Mouse (Mus musculus): ENCODE measurements at regions not wholly inside any gene's neighbourhood (a gene's known extent, or its start where the extent isn't known, plus 50 kb on each side); places are given as distances from the start of the nearest gene placed in this dataset.

DNA sequence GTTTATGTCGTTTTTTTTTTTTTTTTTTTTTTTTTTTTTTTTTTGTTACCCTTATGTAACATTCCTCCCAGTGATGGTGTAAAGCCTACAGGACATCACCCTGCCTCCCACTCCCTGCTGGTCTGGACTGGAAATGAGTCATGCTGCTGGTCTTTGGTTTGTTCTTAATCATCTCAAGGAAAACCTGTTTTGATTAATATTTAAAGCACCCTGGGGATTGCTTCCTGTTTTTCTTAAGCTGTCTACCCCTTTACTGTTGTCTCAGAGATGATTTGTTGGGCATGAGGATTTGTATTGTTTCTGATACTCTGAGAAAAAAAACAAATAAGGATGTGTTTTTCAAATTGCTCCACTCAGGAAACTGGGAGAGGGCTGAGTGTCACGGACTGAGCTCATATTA, 139.4 kb upstream of the Adgrl4 start:
- Histone ChIP-seq H3K9me3 (ENCODE audit: control insufficient read depth, low read length) (no peaks in the 10 kb centered on the region), H3K4me2 (ENCODE audit: low read length) (no peak overlapping the region), H3K27me3 (replicated peaks; ENCODE audit: control insufficient read depth, insufficient read depth, low read length) (no peaks in the 10 kb centered on the region), H3K4me3 (ENCODE audit: low read length) (no peak overlapping the region), H3K9ac (ENCODE audit: low read depth, low read length) (no peak overlapping the region), H3K36me3 (ENCODE audit: control insufficient read depth, insufficient read depth, low read length) (no peaks in the 10 kb centered on the region), H3K27ac (ENCODE audit: low read depth, low read length) (no peak overlapping the region), H3K4me1 (ENCODE audit: control insufficient read depth, insufficient read depth, low read depth, low read length) (peaks cover 2% of the 10 kb centered on the region; the same call in 1 of the 2 replicates)
- whole genome bisulfite sequencing: 59% methylated on average over 2 of the region's 2 CpGs
- no peak for ATAC-seq

DNA sequence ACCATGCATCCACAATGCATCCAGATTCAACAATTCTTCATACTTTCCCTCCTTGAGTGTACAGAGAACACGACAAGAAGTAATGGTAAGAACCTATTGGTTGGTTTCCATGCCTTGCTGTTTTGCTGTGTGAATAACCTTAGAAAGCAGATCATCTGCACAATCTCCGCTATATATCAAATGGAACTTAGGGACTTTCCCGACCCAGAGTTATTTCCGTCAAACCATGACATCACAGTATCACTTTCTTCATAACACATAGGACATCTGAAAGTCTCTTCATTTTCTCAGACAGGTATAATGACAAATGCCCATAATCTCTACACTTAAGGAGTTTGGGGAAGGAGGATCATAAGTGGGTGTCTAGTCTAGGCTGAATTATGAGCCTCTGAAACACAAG, 132.3 kb upstream of the Adgrl4 start:
- WGBS: 95% methylated on average over 4 of the region's 4 CpGs

DNA sequence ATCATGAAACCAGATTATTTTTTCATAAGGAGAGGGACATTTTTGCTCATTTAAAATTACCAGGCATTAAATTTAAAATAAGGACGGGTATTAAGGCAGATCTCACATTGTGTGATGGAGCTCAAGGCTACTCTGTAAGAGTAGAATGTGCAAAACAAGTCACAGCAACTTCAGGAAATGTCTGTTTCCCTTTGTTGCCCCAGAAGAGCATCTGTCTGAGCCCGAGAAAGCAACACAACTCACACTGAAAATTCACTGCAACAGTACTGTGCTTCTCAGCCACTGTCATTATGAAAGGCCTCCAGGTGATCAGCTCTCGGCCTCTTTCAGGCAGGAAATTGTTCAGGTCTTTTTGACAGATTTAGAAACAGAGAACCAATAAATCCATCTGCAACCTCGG, 129.7 kb upstream of the Adgrl4 start:
- no peak overlapping the region for H3K9ac ChIP-seq (ENCODE audit: low read depth, low read length)
- no peak overlapping the region for H3K4me3 ChIP-seq (ENCODE audit: low read length)
- WGBS: 60% methylated on average over 4 of the region's 4 CpGs
- H3K27ac ChIP-seq (ENCODE audit: low read depth, low read length): no peak overlapping the region
- H3K9me3 ChIP-seq (ENCODE audit: control insufficient read depth, low read length): no peaks in the 10 kb centered on the region
- H3K4me2 ChIP-seq (ENCODE audit: low read length): no peak overlapping the region
- H3K27me3 ChIP-seq (replicated peaks; ENCODE audit: control insufficient read depth, insufficient read depth, low read length): no peaks in the 10 kb centered on the region
- no peak for ATAC-seq
- no peaks in the 10 kb centered on the region for H3K4me1 ChIP-seq (ENCODE audit: control insufficient read depth, insufficient read depth, low read depth, low read length)
- H3K36me3 ChIP-seq (ENCODE audit: control insufficient read depth, insufficient read depth, low read length): no peaks in the 10 kb centered on the region

More for the DNA sequence above, 132.3 kb upstream of the Adgrl4 start:
- Histone ChIP-seq H3K27ac (ENCODE audit: low read depth, low read length) (no peak overlapping the region), H3K4me1 (ENCODE audit: control insufficient read depth, insufficient read depth, low read depth, low read length) (no peaks in the 10 kb centered on the region), H3K4me2 (ENCODE audit: low read length) (no peak overlapping the region), H3K4me3 (ENCODE audit: low read length) (no peak overlapping the region), H3K9me3 (ENCODE audit: control insufficient read depth, low read length) (no peaks in the 10 kb centered on the region), H3K27me3 (replicated peaks; ENCODE audit: control insufficient read depth, insufficient read depth, low read length) (no peaks in the 10 kb centered on the region), H3K9ac (ENCODE audit: low read depth, low read length) (no peak overlapping the region), H3K36me3 (ENCODE audit: control insufficient read depth, insufficient read depth, low read length) (no peaks in the 10 kb centered on the region)
- no peak for ATAC-seq

DNA sequence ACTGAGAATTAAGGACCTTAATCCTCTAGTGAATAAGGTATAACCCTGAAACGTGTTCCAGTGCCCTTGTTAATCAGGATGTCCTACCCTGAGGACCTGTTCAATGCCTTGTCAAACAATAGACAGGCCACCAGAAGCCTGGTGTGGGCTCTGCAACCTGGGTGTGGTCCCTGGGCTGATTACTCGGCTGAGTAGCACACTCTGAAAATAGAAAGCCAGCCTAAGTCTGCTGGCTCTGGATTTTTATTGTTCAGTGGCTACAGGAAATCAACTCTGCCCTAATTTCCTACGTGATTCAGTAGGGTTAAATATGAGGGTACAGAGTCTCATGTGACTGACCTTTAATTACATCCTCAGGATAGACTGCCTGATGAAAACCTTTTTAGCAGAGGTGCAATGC, 113.9 kb upstream of the Adgrl4 start:
- Histone ChIP-seq H3K4me1 (ENCODE audit: control insufficient read depth, insufficient read depth, low read depth, low read length) (no peaks in the 10 kb centered on the region), H3K4me2 (ENCODE audit: low read length) (no peak overlapping the region), H3K9ac (ENCODE audit: low read depth, low read length) (no peak overlapping the region), H3K4me3 (ENCODE audit: low read length) (no peak overlapping the region), H3K36me3 (ENCODE audit: control insufficient read depth, insufficient read depth, low read length) (no peaks in the 10 kb centered on the region), H3K9me3 (ENCODE audit: control insufficient read depth, low read length) (no peaks in the 10 kb centered on the region), H3K27ac (ENCODE audit: low read depth, low read length) (no peak overlapping the region), H3K27me3 (replicated peaks; ENCODE audit: control insufficient read depth, insufficient read depth, low read length) (no peaks in the 10 kb centered on the region)
- 26% methylated on average over 3 of the region's 3 CpGs for WGBS
- no peak for ATAC-seq

DNA sequence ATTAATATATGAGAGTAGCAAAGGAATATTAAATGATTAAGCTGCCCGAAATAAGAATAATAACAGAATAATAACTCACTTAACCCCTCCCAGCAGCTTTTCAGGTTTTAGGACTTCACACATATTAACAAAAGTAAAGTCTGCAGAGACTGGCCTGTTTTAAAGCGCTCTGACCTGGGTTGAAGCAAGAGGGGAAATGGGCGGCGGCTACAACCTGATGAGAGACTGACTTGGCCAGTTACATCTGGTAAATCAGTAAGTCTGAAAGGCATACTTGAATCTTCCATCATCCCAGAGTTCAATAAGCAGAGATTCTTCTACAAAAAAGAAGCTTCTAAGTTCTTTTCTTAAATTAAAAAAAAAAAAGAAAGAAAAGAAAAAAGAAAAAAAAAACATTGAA, 107.9 kb upstream of the Adgrl4 start:
- ATAC-seq: no peak
- Histone ChIP-seq H3K27me3 (replicated peaks; ENCODE audit: control insufficient read depth, insufficient read depth, low read length) (no peaks in the 10 kb centered on the region), H3K4me1 (ENCODE audit: control insufficient read depth, insufficient read depth, low read depth, low read length) (0 out of 2 replicates have a peak, but pooled peaks cover 2% of the 10 kb centered on the region), H3K9ac (ENCODE audit: low read depth, low read length) (no peak overlapping the region), H3K36me3 (ENCODE audit: control insufficient read depth, insufficient read depth, low read length) (no peaks in the 10 kb centered on the region), H3K9me3 (ENCODE audit: control insufficient read depth, low read length) (no peaks in the 10 kb centered on the region), H3K27ac (ENCODE audit: low read depth, low read length) (no peak overlapping the region), H3K4me2 (ENCODE audit: low read length) (no peak overlapping the region), H3K4me3 (ENCODE audit: low read length) (no peak overlapping the region)
- WGBS: 87% methylated on average over 4 of the region's 4 CpGs

DNA sequence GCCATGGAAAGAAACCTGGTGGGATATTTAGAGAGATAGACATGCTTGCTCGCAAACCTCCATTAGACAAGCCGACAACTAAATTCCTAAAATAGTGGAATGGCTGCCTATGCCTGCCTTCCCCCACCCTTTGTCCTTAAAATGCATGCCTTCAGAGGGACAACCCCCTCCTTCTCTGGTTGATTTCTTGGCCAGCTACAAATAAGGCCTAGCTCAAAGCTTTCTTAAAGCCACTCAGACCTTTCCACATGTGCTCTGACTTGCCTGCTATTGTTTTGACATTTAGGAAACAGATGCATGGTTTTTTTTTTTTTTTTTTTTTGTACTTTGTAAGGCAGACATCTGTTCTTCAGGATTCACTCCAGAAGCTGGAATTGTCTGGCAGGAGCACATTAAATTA, 105.8 kb upstream of the Adgrl4 start:
- 63% methylated on average over 2 of the region's 2 CpGs for WGBS
- no peak overlapping the region for H3K4me3 ChIP-seq (ENCODE audit: low read length)
- no peak overlapping the region for H3K9ac ChIP-seq (ENCODE audit: low read depth, low read length)
- H3K27ac ChIP-seq (ENCODE audit: low read depth, low read length): no peak overlapping the region
- 0 out of 2 replicates have a peak, but pooled peaks cover 2% of the 10 kb centered on the region for H3K4me1 ChIP-seq (ENCODE audit: control insufficient read depth, insufficient read depth, low read depth, low read length)
- H3K9me3 ChIP-seq (ENCODE audit: control insufficient read depth, low read length): no peaks in the 10 kb centered on the region
- H3K4me2 ChIP-seq (ENCODE audit: low read length): no peak overlapping the region
- no peaks in the 10 kb centered on the region for H3K27me3 ChIP-seq (replicated peaks; ENCODE audit: control insufficient read depth, insufficient read depth, low read length)
- no peak for ATAC-seq
- H3K36me3 ChIP-seq (ENCODE audit: control insufficient read depth, insufficient read depth, low read length): no peaks in the 10 kb centered on the region

DNA sequence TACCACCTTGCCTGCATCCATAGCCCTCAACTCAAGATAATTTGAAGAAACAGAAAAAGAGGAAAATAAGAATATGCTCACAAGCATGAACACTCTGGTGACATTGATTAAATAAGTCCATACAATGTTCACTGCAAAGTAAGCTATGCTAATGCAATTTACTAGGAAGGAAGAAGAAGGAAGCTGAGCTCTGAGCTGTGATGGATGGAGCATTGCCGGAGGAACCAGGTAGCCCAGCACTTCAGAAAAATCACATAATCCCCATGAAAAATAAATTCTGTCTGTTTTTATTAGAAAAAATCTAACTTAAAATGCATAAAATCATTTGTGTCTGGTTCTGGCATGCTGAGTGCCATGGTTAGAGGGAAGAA, 105.4 kb upstream of the Adgrl4 start:
- Histone ChIP-seq H3K27ac (ENCODE audit: low read depth, low read length) (no peak overlapping the region), H3K4me2 (ENCODE audit: low read length) (no peak overlapping the region), H3K27me3 (replicated peaks; ENCODE audit: control insufficient read depth, insufficient read depth, low read length) (no peaks in the 10 kb centered on the region), H3K4me3 (ENCODE audit: low read length) (no peak overlapping the region), H3K36me3 (ENCODE audit: control insufficient read depth, insufficient read depth, low read length) (no peaks in the 10 kb centered on the region), H3K9me3 (ENCODE audit: control insufficient read depth, low read length) (no peaks in the 10 kb centered on the region), H3K4me1 (ENCODE audit: control insufficient read depth, insufficient read depth, low read depth, low read length) (0 out of 2 replicates have a peak, but pooled peaks cover 2% of the 10 kb centered on the region), H3K9ac (ENCODE audit: low read depth, low read length) (no peak overlapping the region)
- no peak for ATAC-seq
- WGBS: 81% methylated on average over 1 of the region's 1 CpGs

DNA sequence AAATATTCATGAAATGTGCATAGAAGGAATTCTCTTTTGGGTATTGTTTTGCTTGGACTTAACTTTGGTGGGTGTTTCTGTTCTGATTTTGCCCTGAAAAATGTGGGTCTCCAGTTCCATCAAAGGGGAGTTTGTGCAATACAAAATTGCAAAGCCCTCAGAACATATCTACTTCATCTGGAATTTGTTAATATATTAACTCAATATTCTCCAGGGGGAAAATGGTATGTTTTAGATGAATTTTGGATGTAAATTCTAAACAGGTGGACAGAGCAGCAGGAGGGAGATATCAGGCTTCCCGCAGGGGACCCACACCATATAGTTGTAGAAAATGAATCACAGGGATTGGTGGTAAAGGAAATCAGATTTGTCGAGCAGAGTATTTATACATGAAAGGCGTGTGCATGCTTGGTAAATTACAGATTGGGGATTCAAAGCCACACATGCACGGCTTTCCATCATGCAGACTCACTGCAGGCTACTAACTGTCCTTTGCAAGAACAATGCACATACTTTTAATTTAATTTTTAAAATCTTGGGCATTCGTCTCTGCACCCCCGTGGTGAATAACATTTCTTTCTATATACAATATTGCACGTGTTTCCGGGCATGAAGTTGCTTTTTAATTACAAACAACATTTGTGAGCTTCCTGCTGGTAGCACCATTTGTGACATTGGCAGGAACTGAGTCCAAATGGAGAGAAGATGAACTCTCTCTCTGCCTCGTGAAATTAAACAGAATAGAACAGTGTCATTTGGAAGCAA, 104.8 kb upstream of the Adgrl4 start:
- 0 out of 2 replicates have a peak, but pooled peaks cover 2% of the 10 kb centered on the region for H3K4me1 ChIP-seq (ENCODE audit: control insufficient read depth, insufficient read depth, low read depth, low read length)
- no peak overlapping the region for H3K9ac ChIP-seq (ENCODE audit: low read depth, low read length)
- no peaks in the 10 kb centered on the region for H3K9me3 ChIP-seq (ENCODE audit: control insufficient read depth, low read length)
- WGBS: 47% methylated on average over 9 of the region's 9 CpGs
- peak; percentile 57; the same call in 1 of the 2 replicates for ATAC-seq
- H3K36me3 ChIP-seq (ENCODE audit: control insufficient read depth, insufficient read depth, low read length): no peaks in the 10 kb centered on the region
- H3K4me2 ChIP-seq (ENCODE audit: low read length): no peak overlapping the region
- 0 out of 2 replicates have a peak overlapping the region, but pooled peaks have one; percentile 8 for H3K27ac ChIP-seq (ENCODE audit: low read depth, low read length)
- no peaks in the 10 kb centered on the region for H3K27me3 ChIP-seq (replicated peaks; ENCODE audit: control insufficient read depth, insufficient read depth, low read length)
- no peak overlapping the region for H3K4me3 ChIP-seq (ENCODE audit: low read length)

DNA sequence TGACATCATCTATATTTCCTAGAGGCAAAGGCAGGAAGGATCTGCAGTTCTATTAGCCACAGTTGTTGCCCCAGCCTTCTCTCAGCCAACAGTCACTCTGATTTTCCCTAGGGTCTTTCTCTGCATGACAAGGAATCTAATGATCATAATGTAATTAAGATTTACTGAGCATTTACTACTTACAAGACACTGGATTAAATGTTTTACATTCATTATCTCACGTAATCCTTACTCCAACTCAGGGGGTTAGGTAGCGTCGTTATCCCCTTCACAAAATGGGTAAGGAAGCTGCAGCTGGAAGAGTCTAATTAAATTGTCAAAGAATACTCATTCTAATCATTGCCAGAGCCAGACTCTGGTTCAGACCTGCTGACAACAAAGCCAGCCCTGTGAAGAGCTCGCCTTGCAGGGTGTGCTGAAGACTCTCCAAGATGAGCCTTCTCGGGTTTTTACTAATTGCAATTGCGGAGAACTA, 103.8 kb upstream of the Adgrl4 start:
- H3K4me3 ChIP-seq (ENCODE audit: low read length): no peak overlapping the region
- no peak overlapping the region for H3K4me2 ChIP-seq (ENCODE audit: low read length)
- no peaks in the 10 kb centered on the region for H3K27me3 ChIP-seq (replicated peaks; ENCODE audit: control insufficient read depth, insufficient read depth, low read length)
- no peaks in the 10 kb centered on the region for H3K36me3 ChIP-seq (ENCODE audit: control insufficient read depth, insufficient read depth, low read length)
- WGBS: 37% methylated on average over 6 of the region's 6 CpGs
- H3K9me3 ChIP-seq (ENCODE audit: control insufficient read depth, low read length): no peaks in the 10 kb centered on the region
- H3K27ac ChIP-seq (ENCODE audit: low read depth, low read length): no peak overlapping the region
- H3K4me1 ChIP-seq (ENCODE audit: control insufficient read depth, insufficient read depth, low read depth, low read length): 0 out of 2 replicates have a peak, but pooled peaks cover 2% of the 10 kb centered on the region
- ATAC-seq: peak; percentile 73
- no peak overlapping the region for H3K9ac ChIP-seq (ENCODE audit: low read depth, low read length)

Measured in hindbrain, embryonic 16.5 days (tissue).